Mouse (Mus musculus): ENCODE measurements around the gene Canx.
"Not testable (repeated sequence)": the region's sequence is repeated elsewhere in the genome, so short reads cannot be mapped to it uniquely, and the experiment has no call there.

DNA sequence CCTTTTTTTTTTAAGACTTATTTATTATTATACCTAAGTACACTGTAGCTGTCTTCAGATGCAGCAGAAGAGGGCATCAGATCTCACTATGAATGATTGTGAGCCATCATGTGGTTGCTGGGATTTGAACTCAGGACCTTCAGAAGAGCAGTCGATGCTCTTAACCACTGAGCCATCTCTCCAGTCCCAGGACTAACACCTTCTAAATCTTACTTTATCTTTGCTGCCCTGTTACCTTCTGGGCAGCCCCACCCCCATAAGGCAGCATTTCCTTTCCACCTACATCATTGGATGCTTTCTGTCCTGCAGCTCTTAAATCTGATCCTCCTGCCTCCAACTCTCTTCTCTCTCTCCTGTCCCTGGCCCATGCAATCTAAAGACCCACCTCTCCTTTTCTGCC is 35.8 kb upstream of the Canx start:
- not testable (repeated sequence) for TF ChIP-seq POLR2A, CTCF (IDR thresholded peaks at IDR 0.05; ENCODE audit: extremely low read depth, insufficient read depth, low read length)

All from cortical plate, adult 2 months (tissue).